Mouse (Mus musculus) lung, postnatal 0 days (tissue): ENCODE measurements at regions not wholly inside any gene's neighbourhood (a gene's known extent, or its start where the extent isn't known, plus 50 kb on each side); places are given as distances from the start of the nearest gene placed in this dataset.
A peak's percentile ranks its signal among the peaks of the same experiment; 100 is the strongest.

ENCODE experiments used
- ATAC-seq: fragments of 200-750 bp; cut with Nextera tagmentation; 2 replicates; pipeline ENCODE4 v1.8.0; 2017; ENCODE audit warnings: moderate library complexity
- DNase-seq: peaks from one replicate; pipeline ENCODE4 v3.0.0-alpha.2; 2016; ENCODE audit warnings: low spot score
- H3K27ac ChIP-seq: fragments of 300-500 bp; sonication (generic); 2 replicates; pipeline ENCODE4 v1.5.1; 2014; ENCODE audit warnings: antibody characterized with exemption, mild to moderate bottlenecking, low read length, mixed read lengths
- H3K27me3 ChIP-seq: fragments of 300-500 bp; sonication (generic); replicated peaks from 2 replicates; pipeline ENCODE4 v1.6.1; 2014; ENCODE audit warnings: low read length, mixed read lengths; ENCODE audit not compliant: insufficient read depth
- H3K36me3 ChIP-seq: fragments of 300-500 bp; sonication (generic); 2 replicates; pipeline ENCODE4 v1.6.1; 2014; ENCODE audit warnings: low read length, mixed read lengths; ENCODE audit not compliant: insufficient read depth
- H3K4me1 ChIP-seq: fragments of 300-500 bp; sonication (generic); 2 replicates; pipeline ENCODE4 v1.6.1; 2014; ENCODE audit warnings: antibody characterized with exemption, low read depth, low read length, mixed read lengths; ENCODE audit not compliant: insufficient read depth
- H3K4me2 ChIP-seq: fragments of 300-500 bp; sonication (generic); replicated peaks from 2 replicates; pipeline ENCODE4 v1.6.1; 2014; ENCODE audit warnings: low read depth, mild to moderate bottlenecking, low read length, moderate library complexity, mixed read lengths
- H3K4me3 ChIP-seq: fragments of 300-500 bp; sonication (generic); 2 replicates; pipeline ENCODE4 v1.5.1; 2014; ENCODE audit warnings: low read depth, low read length
- H3K9ac ChIP-seq: fragments of 300-500 bp; sonication (generic); replicated peaks from 2 replicates; pipeline ENCODE4 v1.6.1; 2014; ENCODE audit warnings: low read depth, mild to moderate bottlenecking
- H3K9me3 ChIP-seq: fragments of 300-500 bp; sonication (generic); 2 replicates; pipeline ENCODE4 v1.6.1; 2016; ENCODE audit warnings: low read length, mixed read lengths
- CTCF ChIP-seq: IDR thresholded peaks from 2 replicates; pipeline ENCODE4 v1.5.1; 2016; ENCODE audit warnings: antibody characterized with exemption, mild to moderate bottlenecking
- EP300 ChIP-seq: IDR thresholded peaks from 2 replicates; pipeline ENCODE4 v1.6.1; 2016; ENCODE audit warnings: antibody characterized with exemption, mild to moderate bottlenecking, control low read depth
- WGBS: fragments of 180-500 bp; shearing (Covaris S2); extraction: QIAGEN DNeasy Blood & Tissue Kit; methylation state at CpG from one replicate; pipeline ENCODE4 v1.1.7; 2014; 5-methylcytosine and 5-hydroxymethylcytosine counted together

DNA sequence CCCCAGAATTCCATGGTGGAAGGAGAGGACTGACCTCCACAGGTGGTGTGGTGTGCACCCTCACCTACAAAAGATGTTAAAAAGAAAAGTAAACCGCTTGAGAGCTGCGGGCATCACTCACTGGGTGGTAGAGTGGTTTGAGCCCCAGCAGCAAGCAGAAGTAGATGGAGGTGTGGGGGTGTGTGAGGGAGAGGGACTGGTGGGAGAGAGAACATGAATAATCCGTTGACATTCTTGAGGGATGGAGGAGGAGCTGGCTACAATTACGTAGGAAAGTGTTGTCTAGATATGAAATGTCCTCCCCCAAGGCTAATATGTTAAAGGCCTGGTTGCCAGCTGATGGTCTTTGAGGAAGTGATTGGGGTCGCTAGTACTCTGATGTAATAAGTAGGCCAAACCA is 123.2 kb upstream of the Foxn2 start:
- no peak overlapping the region for H3K27ac ChIP-seq
- H3K36me3 ChIP-seq, result no peaks in the 10 kb centered on the region
- DNase-seq, result no peak
- no peak overlapping the region for H3K4me3 ChIP-seq
- H3K4me1 ChIP-seq, result no peaks in the 10 kb centered on the region
- TF ChIP-seq CTCF, result no peak
- no peak for TF ChIP-seq EP300
- WGBS, result 58% methylated on average over 5 of the region's 5 CpGs
- no peaks in the 10 kb centered on the region for H3K27me3 ChIP-seq
- no peak overlapping the region for H3K4me2 ChIP-seq
- H3K9me3 ChIP-seq, result no peaks in the 10 kb centered on the region
- no peak for ATAC-seq
- no peak overlapping the region for H3K9ac ChIP-seq

DNA sequence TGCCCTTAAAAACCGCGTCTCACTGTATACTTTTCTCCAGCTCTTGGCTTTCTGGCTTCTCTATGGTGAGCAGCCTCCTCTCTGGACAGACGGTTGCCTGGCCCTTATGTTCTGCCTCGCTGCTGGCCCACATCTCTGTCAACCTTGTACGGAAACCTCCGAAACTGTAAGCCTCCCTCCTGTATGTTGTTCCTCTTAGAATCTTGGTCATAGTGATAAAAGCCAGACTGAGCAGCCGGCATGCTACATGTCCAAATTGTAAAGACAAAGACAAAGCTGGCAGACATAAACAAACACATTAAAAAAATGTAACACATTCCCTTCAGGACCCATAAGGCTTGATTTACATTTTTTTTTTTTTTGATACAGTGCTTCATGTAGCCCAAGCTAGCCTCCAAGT is 122.7 kb upstream of the Foxn2 start:
- no peak overlapping the region for H3K27ac ChIP-seq
- no peak for ATAC-seq
- no peaks in the 10 kb centered on the region for H3K36me3 ChIP-seq
- H3K9me3 ChIP-seq, result no peaks in the 10 kb centered on the region
- TF ChIP-seq EP300 (no peak), CTCF (no peak)
- no peak overlapping the region for H3K9ac ChIP-seq
- no peak overlapping the region for H3K4me2 ChIP-seq
- no peak overlapping the region for H3K4me3 ChIP-seq
- WGBS, result 67% methylated on average over 7 of the region's 7 CpGs
- DNase-seq, result no peak
- no peaks in the 10 kb centered on the region for H3K27me3 ChIP-seq
- H3K4me1 ChIP-seq, result no peaks in the 10 kb centered on the region

DNA sequence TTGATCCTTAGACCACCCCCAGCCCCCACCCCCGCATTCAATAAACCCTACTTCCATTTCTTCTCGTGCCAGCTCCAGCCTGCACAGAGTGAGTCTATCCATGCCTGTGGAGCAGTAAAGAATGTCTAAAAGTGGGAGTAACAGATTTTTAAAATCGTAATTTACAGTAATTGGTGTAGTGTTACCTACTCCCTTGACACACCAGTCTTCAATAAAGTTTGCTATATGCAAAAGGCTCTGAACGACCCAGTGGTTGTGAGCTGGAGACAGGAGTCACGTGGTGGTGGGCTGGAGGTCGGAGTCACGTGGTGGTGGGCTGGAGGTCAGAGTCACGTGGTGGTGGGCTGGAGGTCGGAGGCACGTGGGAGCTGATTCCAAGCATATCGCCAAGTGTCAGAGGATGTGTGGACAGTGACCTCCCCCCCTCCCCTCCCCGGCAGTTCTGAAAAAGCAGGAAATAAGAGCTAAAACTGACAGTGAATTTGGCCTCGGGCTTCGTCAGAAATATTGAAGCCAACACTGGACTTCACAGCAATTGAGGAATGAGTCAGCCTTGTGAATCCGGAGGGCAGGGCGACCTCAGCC is 122.2 kb upstream of the Foxn2 start:
- WGBS, result 45% methylated on average over 16 of the region's 16 CpGs
- peak; percentile 52 for DNase-seq
- peak; percentile 76 for ATAC-seq
- Histone ChIP-seq H3K9me3 (no peaks in the 10 kb centered on the region), H3K36me3 (no peaks in the 10 kb centered on the region), H3K4me1 (no peaks in the 10 kb centered on the region), H3K4me3 (no peak overlapping the region), H3K4me2 (no peak overlapping the region), H3K9ac (no peak overlapping the region), H3K27ac (no peak overlapping the region), H3K27me3 (no peaks in the 10 kb centered on the region)
- no peak for TF ChIP-seq CTCF
- no peak for TF ChIP-seq EP300

DNA sequence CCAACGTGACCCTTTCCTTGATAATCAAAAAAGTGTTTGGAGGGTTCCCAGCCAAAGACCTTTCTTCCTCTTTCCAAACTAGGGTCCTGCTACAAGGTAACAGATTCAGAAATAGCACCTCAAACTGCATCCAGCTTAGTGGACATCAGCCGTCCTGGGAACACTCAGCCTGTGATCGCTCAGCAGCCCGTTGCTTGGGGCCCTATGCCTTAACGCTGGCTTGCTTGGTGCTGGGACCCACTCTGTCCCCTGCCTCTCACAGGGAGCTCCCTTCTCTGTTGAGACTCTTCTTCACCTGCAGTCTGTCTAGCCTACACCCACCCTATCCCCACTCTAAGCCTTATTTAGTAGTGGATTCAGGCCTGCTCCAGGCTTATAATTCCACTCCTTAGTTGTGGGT is 121.6 kb upstream of the Foxn2 start:
- ATAC-seq (no peak), DNase-seq (no peak)
- no peak overlapping the region for H3K9ac ChIP-seq
- H3K4me1 ChIP-seq, result no peaks in the 10 kb centered on the region
- H3K27me3 ChIP-seq, result no peaks in the 10 kb centered on the region
- no peak overlapping the region for H3K4me3 ChIP-seq
- H3K36me3 ChIP-seq, result no peaks in the 10 kb centered on the region
- no peak overlapping the region for H3K27ac ChIP-seq
- H3K4me2 ChIP-seq, result no peak overlapping the region
- WGBS, result 64% methylated on average over 5 of the region's 5 CpGs
- no peak for TF ChIP-seq EP300
- TF ChIP-seq CTCF, result no peak
- no peaks in the 10 kb centered on the region for H3K9me3 ChIP-seq

DNA sequence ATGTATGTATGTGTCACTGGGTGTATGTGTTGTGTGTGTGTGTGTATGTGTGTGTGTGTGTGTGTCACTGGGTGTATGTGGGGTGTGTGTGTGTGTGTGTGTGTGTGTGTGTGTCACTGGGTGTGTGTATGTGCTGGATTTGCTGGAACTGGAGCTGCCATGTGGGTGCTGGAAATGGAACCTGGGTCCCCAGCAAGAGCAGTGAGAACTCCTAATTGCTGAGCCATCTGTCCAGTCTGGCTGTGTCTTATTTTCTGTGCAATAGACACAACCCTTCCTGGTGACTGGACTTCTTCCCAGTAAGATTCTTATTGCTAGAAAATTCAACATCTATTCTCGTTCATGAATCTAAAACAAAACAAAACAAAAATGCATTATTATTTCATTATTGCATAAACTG is 119.8 kb upstream of the Foxn2 start:
- Histone ChIP-seq H3K9me3 (no peaks in the 10 kb centered on the region), H3K4me2 (no peak overlapping the region), H3K27ac (no peak overlapping the region), H3K4me1 (no peaks in the 10 kb centered on the region), H3K9ac (no peak overlapping the region), H3K36me3 (no peaks in the 10 kb centered on the region), H3K27me3 (no peaks in the 10 kb centered on the region), H3K4me3 (no peak overlapping the region)
- TF ChIP-seq EP300, result no peak
- no peak for TF ChIP-seq CTCF
- DNase-seq (no peak), ATAC-seq (no peak)
- WGBS, result 41% methylated on average over 1 of the region's 1 CpGs

DNA sequence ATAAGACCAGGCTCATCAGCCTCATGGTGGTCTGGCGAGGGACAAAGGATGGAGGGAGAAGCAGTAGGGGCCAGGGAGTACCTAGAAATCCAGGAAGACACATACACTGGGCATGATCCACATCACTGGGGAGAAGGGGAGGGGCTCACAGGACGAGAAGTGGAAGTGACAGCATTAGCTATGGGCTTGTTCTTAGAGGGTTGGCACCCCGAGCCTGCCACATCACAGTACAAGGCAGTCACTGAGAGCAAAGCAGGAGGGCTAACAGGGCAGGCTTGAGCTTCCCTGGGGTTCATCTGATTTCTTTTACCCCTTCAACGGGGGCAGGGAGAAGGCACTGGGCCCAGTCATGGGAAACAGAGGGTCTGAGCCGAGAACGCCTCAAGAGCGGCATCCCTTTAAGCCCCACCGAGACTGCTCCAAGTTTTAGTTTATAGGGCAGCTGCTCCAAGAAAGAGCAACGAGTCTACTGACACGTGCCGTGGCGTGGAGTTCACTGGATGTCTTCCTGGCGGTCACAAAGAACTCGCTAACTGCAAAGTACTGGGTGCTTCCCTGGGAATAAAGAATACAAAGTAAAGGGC is 115.1 kb upstream of the Foxn2 start:
- no peaks in the 10 kb centered on the region for H3K4me1 ChIP-seq
- no peak overlapping the region for H3K4me3 ChIP-seq
- no peak overlapping the region for H3K4me2 ChIP-seq
- no peak overlapping the region for H3K27ac ChIP-seq
- TF ChIP-seq CTCF (no peak), EP300 (no peak)
- no peak for DNase-seq
- WGBS, result 51% methylated on average over 14 of the region's 14 CpGs
- H3K27me3 ChIP-seq, result no peaks in the 10 kb centered on the region
- no peaks in the 10 kb centered on the region for H3K9me3 ChIP-seq
- no peaks in the 10 kb centered on the region for H3K36me3 ChIP-seq
- no peak overlapping the region for H3K9ac ChIP-seq
- ATAC-seq, result no peak
